Mouse (Mus musculus) NIH3T3 (cell line): ENCODE measurements around the gene Pdik1l.

Source experiments
- DNase-seq: peaks from one replicate; pipeline ENCODE4 v3.0.0-alpha.2; 2012; ENCODE audit warnings: low read depth

Pdik1l gene

DNA sequence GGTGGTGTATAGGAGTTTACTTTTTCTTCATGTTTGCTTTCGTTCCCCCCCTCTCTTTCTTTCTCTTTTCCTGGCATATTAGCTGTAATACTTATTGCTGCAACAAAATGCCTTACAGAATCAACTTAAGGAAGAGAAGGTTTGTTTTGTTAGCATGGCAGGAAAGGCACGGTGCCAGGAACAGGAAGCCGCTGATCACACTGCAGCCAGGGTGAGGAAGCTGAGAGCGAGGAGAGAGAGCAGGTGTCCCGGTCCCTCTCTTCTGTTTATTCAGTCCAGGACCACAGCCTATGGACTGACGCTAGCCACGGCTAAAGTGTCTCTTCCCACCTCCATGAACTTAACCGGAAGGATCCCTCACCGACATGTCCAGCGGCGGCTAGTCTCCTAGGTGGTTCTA is 29.3 kb downstream of the Pdik1l start:
- DNase-seq = no peak

DNA sequence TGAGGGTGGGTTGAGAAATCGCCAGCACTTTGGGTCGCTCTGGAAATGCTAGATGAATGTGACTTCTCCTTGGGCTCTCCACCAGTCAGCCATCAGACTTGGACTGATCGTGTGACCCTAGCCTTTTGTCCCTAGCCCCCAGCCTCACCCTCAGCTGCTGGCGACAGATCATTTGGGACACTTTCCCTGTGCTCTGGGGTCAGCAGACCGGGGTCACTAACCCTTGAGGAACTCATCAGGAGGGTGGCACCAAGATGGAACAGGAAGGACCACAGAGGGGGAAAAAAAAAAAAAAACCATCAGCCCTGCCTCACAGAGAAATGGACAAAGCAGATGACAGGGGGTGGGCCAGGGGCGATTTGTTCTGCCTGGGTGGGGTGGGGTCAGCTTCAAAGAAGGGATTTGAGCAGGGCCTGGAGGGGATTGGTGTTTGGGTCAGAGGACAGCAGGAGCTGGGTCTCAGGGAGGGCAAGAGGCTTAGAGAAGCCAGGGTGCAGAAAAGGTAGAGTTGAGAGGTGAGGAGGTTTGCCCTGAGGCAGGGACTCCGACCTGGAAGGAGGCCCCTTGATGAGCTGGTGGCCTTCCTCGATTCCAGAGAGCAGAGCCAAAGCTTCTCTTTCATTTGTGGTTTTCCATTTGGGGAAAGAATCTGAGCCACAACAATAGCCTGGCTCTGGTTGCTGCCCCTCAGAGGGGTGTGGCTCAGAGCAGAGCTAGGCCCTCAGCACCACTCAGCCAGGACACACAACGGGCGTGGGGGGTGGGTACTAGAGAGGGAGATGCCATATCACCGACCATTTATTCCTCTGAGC is 30.3 kb downstream of the Pdik1l start:
- no peak for DNase-seq

DNA sequence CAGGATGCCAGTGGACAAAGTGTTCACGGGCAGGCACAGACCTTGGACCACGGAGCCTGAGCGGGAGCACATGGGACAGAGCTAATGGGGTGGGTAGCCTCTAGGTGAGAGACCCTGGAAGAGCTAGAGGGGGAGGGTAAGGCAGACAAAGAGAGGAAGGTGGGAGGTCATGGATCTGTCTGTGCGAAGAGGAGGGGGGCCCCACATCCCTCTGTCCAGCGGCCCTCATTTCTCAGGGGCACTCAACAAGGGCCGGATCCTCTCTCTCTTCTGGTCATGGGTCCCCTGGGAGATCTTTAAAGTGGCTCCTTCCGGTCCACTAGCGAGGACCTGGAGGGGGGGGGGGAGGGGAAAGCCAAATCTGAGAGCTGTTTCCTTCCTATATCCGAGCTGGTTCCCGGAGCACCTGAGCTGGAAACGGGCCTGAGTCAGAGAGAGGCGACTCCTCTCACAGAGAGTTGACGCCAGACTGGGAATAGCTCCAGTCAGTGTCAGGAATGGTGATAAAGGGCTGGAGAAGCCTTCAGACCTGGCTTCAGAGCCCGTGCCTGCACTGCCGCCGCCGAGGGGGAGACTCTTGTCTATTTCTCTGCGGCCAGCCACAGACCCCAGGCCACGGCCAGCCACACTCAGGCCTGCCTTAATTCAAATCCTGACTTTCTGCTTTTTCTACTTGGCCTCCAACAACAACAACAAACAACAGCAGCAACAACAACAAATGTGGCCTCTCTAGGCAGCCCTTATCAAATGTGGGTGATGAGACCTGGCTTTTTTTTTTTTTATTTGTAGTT is 31.1 kb downstream of the Pdik1l start:
- DNase-seq = no peak

DNA sequence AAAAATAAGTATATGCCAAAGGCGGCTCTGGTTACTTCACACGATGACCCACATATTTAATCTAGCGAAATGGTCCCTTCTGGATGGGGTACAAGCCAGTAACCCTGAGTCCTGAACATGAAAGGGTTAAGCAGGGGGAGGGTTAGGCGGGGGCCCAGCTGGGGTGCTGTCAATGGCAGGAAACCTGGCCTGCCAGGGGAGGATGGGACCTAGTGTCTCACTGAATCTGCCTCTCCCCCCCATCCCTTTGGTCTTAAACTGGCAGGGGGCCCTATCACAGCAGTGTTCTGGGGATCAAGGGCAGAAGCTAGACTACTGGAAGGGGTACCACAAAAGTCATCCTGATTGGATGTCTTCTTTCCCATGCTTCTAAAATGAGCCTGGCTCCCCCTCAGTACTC is 31.8 kb downstream of the Pdik1l start:
- DNase-seq = no peak

DNA sequence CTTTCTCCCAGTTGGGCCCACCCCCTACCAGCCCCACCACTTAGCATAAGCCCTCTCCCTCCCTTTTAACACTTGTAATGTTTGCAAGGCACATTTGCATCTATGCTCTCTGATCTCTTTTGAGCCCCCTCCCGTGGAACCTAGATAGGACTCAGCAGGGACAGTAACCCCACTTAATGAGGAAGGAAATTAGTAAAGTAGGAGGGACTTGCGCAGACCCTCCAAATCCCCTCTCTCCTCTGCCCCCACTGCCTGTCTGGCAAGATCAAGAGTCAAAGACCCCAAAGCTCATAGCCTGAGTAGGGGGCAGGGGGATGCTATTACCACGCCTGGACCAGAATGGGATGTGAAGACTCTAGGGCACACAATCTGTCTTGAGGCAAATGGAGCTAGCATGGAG is 32.9 kb downstream of the Pdik1l start:
- no peak for DNase-seq

DNA sequence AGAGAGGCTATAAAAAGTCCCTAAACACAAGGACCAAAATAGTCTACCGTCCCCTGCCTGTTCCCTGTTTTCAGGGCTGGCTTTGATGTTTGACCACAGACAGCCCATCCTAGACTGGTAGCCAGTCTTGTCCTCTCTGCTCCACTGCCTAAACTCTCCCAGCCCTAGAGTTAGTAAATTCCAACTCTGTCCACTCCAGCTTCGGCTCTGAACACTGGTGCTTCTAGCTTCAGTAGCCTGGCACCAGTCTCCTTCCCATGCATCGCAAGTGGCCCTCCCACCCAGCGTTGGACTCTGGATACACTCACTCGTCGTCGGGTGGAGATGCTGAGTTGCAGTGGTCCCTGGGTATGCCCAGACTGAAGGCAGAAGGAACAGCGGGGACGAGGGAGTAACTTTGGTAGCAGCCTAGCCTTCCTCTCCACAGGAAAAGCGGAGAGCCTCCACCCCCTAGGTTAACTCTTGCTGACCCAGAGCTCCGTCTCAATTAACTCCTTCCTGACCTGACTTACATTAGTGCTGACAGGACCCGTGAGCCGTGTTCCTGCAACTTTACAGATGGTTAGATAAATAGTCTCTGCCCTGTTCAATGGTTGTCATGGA is 33.9 kb downstream of the Pdik1l start, which contains the start of gene Grrp1:
Grrp1 (minus strand) TSS at position 385 of the 603 bp plus-strand sequence.
- no peak for DNase-seq

DNA sequence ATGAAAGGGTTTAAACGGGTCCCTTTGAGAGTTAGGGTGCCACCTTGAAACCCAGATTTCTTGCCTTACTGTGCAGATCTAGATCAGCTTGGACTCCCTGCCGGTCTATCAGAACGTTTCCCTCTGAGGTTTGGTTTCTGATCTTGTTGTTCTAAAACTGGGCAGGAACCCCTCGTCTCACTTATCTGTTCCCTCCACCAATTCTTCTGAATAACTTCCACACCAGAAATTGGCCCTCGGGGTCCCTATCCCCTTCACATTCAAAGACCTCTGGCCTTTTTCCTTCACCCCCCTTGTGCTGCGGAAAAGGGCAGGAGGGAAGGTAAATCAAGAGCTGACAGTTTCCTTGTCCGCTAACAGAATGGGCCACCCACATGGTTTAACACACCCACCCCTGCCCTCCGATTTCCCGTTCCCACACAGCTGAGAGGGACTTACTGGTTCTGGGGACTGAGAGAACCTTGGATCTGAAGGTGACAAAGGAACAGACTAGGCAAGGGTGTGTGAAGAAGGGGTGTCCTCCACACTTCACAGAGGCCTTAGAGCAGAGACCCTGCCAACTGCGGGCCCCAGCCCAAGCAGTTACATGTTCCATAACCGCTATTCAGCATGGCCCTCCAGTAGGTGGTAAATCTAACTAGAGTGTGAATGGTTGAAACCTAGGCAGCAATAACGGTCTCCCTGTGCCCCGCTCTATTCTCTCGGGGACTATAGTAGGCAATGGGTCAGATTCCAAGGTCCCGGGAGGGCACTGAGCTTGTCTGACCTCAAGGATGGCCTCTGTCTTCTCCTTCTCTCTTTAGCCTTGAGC is 34.6 kb downstream of the Pdik1l start:
- no peak for DNase-seq

DNA sequence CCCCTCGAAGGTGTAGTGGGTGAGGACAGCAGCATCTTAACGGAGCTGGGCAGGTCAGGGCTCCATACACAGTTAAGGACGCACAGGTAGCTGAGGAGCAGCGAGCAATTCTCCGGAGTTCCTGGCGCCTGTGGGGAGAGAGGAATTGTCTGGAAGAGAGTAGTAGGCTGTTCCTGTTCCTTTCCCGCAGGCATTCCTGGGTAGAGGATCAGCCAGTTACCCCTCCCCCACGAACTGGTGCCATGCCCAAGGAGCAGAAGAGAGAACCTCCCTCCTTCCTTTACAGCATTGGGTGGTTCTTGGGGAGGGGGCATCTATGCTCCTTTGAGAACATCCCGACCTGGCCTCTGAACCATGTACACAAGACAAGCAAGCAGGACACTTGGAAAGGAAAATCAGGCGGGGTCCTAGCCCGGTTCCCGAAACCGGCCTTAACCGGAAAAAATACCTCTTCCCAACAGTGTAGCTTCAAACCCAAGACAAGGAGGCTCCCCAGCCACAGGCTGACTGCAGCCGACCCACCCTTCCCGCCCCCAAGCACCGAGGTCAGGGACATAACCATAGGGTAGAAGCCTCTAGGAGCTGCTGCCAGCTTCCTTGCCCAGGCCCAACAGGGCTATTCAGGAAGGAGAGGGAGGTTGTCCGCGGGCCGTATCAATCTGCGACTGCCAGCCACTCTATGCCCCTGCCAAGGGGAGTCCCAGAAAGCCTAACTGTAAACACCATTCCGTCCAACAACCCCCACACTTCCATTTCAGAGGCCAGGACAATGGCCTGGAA is 35.4 kb downstream of the Pdik1l start:
- DNase-seq = no peak

DNA sequence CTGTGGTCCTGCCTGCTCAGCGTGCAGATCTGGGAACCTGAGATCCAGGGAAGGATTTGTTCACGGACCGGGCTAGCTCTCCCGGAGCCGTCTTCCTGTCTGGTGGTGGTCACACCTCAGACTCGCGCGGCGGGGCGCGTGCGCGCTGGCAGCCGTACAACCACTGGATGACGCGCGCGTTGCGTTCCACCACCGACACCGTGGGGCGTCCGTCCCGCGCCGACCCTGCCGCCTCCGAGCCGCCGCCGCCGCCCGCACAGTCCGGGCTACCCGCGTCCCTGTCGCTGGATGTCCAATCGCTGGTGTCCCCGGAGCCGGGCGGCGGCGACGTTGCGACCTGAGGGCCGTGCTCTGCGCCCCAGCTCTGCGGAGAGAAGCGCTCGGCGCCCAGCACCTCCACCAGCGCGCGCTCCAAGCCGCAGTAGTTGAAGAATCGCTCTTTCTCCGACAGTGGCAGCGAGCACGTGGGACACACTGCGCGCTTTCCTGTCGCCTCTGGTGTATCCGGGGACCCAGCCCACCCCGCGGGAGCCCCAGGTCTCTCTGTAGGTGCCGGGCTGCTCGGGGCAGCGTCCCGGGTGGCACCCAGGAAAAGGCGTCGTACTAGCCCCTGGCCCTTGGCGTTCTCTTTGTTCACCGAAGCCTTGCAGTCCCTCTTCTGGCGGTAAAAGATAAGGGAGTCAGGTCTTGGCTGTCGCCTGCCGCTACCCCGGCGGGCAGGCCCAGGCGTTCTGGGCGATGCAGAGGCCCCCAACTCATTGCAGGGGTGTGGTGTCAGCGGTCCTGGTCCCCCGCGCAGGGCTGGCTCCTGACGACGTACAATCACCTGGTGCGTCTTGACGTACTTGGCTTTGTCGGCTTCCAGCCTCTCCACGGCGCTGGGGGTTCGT is 36.2 kb downstream of the Pdik1l start:
- DNase-seq = no peak

DNA sequence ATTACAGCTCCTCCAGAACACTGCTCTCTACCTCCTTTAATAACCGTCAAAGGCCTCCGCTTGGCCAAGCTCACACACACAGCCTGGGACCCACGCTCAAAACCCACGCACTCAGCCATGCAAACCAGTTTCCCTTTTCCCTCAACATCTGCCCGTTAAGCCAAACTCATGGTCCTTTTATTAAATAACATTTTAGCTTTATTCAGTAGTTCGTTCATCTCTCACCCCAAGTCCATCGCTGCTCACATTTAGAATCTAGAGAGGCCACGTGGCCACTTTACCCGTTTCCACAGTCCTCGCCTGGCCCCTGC is 36.8 kb downstream of the Pdik1l start:
- DNase-seq = no peak

DNA sequence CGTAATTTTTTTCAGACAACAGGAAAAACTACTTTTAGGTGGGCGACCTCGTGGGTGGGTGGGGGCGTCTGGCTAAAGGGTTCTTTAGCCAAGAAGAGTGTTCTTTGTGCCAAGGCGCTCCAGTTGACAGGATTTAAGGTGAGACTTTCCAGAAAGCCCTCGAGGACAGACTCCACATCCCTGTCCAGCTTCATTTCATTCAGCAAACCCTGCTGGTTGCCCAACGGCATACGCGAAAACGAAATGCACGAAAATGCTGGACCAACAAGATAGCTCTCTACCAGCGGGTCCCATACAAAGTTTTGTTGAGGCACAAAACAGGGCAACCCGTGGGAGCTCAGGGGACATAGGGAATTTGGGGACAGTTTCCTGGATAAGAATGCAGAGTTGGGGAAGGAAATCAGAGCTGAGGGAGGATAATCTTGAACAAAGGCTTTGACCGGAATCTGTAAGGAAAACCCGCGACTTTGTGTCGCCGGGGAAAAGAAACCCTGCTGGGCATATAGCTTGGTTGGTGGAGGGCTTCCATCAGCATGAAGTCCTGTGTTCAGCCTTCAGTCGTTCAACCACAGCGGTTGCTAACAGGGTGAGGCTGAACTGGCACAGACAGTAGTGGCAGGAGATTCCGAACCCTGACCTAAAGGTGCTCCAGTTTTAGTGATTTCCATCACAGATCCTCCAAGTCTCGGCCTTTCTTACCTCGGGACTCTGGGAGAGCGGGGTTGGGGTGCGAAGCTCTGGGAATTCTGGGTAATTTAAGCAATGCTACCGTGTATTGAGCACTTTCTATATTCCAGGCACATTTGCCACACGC is 37.4 kb downstream of the Pdik1l start:
- DNase-seq = no peak

DNA sequence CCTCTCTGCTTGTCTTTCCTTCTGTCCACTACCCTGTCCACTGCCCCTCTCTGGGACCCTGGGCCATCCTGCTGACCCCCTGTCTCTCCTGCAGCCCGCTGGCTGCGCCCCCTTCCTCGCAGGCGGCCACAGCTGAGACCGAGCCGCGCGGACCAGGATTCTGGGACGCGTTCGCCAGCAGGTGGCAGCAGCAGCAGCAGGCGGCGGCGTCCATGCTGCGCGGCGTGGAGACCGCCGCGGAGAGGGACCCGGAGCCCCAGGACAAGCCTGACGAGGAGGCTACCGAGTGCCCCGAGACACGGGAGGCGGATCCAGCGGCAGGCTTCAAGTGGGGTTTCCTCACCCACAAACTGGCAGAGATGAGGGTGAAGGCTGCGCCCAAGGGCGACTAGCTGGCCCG is 38.0 kb downstream of the Pdik1l start:
- DNase-seq = peak; percentile 62

DNA sequence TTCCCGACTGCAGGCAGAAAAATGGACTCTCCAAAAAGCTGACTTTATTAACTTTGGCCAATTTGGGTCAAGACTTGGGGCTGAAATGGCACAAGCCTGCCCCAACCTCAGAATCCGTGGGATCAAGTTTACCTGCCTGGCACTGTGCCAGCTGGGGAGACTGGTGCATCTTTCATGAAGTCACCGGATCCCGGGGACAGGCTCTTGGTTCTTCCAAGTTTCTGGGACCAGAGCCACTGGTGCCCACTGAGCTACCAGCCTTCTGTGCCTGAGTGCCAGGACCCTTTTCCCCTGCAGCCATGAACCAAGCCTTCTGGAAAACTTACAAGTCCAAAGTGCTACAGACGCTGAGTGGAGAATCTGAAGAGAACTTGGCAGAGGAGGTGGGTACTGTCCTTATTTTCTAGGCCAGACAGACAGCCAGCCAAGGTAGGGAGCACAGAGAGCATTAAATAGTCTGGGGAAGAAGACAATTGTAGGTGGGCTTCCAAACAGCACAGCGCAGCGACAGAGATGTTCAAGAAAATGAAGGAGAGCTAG is 40.9 kb downstream of the Pdik1l start, which contains the start of gene Gm30191:
Gm30191 (plus strand) TSS at position 217 of the 540 bp plus-strand sequence.
- no peak for DNase-seq

DNA sequence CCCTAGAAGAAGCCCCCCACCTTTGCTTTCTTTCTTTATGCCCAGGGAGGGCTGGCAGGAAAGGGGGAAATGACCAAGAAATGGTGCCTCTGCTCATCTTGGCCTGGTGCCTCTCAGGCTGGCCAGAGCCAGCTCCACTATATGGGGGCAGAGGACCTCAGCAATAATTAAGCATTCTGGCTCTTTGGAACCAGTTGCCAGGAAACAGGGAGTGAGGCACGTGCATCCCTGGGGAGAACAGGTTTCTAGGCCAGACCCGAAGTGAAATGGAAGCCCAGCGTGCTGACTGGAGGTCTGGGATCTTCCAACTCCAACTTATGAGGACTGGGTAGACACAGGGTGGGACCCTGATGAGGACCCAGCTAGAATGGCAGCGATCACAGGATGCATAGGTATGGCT is 41.4 kb downstream of the Pdik1l start:
- DNase-seq = no peak

DNA sequence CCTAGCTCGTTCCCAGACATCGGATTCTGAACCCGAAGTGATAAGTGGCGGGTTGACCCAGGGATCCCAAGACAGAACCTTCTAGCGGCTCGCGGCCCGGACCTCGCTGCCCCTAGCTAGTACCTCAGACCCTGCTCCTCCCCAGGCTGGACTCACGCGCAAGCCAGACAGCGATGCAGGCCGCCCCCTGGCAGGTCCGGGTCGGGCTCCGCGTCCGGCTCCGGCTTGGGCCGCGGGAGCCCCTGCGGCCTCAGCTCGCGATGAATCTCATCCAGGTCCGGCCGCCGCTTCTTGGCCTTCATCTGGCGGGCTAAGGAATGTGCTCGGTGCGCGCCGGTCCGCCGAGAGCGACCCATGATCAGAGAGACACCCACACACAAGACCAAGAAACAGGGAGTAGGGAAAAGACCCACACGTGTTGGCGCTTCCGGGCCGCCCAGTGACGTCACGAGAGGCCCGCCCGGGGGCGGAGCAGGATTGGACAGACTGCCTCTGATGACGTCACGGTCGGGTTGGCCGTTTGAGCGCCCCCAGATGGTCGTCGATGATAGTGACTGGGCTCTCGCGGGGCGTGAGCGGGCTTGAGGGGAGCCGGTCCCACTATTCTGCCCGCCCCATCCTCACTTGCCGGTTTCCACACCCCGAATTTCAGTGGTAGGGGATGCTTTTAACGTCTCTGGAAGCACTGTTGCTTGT is 42.4 kb downstream of the Pdik1l start, which contains the start of gene Zfp593:
Zfp593 (minus strand) TSS at position 445 of the 696 bp plus-strand sequence.
- peak; percentile 95 for DNase-seq

DNA sequence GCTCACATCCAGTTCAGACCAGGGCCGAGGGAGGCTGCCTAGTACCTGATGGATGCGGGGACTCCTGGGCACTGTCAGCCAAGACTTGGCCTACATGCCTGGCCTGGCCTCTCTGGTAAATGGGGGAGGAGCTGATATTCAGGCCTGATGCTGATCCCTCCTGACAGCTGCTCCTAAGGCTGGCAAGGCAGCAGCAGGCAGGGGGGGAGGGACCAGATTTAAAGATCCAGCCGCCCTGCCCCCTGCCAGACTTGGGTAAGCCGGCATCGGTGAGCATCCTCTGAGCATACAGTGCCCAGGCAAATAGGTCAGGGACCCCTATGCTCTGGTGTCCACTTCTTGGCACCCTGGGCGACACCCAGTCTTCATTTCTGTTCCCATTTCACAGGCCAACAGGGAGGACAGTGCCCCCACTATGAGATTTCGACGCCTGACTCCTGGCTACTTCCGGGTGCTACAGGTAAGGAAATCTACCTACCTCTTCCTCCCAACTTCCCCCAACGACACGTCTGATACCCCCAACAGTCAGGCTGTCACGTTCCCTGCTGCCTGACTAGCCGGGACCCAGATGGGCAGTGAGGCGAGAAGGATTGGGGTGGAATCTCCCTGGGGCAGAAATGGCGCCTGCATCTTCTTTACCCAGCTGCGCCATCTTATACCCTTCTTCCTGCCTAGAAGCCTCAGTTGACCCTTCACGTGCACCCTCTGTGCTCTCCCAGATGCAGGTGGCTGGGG is 44.0 kb downstream of the Pdik1l start, which contains the start of gene E130218I03Rik:
E130218I03Rik (plus strand) TSS at position 147 of the 735 bp plus-strand sequence.
- no peak for DNase-seq

DNA sequence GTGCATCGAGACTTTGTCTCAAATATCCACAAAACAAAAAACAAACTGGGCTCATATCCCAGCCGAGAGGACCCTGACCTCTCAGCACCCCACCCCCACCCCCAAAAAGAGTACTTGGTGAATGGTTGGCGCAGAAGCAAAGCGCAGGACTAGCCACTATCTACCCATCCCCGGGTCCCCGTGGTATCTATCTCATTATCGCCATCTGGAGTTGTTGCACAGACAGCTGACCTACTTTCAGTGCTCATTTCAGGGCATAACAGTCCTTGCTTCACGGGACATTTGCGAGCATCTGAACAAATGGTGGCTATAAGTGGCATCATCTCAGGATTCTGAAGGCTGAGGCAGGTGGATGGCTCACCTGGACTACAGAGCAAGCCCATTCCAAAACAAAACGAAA is 49.0 kb downstream of the Pdik1l start:
- DNase-seq = no peak

DNA sequence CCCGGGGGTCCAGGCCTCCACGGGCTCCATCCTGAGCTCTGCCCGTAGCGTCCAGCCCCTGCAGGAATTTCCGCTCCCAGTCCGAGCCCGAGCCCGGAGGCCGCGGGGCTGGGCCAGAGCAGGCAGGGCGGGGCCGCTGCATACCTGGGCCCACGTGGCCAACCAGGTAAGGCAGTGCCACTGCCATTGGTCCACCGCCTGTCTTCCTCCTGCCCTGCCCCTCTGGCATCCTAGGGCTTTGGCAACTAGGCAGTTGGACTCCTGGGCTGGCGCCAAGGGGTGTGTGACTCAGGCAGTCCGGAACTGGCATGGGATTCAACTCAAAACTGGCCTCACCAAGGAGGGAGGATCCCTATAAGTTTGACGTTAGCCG is 49.4 kb downstream of the Pdik1l start, which contains the start of gene Cnksr1:
Cnksr1 (minus strand) TSS at position 121 of the 373 bp plus-strand sequence.
- peak; percentile 86 for DNase-seq
